Mouse (Mus musculus): ENCODE results near the gene Camsap2. TPM values are rescaled to one million over a fixed set of nuclear protein-coding genes. Genes with fewer than 3 reads are reported as not detected.
A peak's percentile ranks its signal among the peaks of the same experiment; 100 is the strongest.

Gene Camsap2
- polyA plus RNA-seq, 1 experiment from 2014 or later, result 8.6 TPM

DNA sequence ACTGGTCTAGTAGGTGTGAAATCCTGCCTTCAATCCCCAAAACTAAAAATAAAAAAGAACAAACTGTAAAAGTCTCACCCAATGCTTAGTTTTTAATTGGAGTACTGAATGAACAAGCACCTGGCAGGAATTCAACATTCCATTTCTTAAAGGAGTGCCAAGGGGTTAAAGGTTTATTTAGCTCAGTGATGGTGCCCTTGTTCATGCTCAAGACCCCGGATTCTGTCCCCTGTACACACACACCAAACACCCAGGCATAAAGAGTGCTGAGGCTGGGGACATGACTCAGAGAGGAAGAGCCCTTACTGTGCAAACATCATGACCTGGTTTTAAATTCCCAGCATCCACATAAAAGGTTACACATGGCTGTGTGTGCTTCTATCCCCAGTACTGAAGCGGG, 15.5 kb upstream of the Camsap2 start:
- Histone ChIP-seq H3K4me1 (replicated peaks; ENCODE audit: insufficient read depth, low read length) (no peaks in the 10 kb centered on the region), H3K36me3 (ENCODE audit: insufficient read depth, low read length) (no peaks in the 10 kb centered on the region), H3K27me3 (ENCODE audit: insufficient read depth, low read length) (no peaks in the 10 kb centered on the region), H3K9ac (ENCODE audit: low read depth, low read length) (no peak overlapping the region), H3K27ac (no peak overlapping the region), H3K4me3 (replicated peaks; ENCODE audit: low read depth, low read length) (no peak overlapping the region), H3K4me2 (ENCODE audit: low read length) (no peak overlapping the region), H3K9me3 (replicated peaks; ENCODE audit: low read length) (no peaks in the 10 kb centered on the region)
- DNase-seq (ENCODE audit: low spot score) (no peak), ATAC-seq (replicated peaks; ENCODE audit: low FRiP score, low read depth) (no peak)
- no peak for TF ChIP-seq CTCF (IDR thresholded peaks at IDR 0.05; ENCODE audit: low read depth)
- 56% methylated on average over 2 of the region's 2 CpGs for WGBS

DNA sequence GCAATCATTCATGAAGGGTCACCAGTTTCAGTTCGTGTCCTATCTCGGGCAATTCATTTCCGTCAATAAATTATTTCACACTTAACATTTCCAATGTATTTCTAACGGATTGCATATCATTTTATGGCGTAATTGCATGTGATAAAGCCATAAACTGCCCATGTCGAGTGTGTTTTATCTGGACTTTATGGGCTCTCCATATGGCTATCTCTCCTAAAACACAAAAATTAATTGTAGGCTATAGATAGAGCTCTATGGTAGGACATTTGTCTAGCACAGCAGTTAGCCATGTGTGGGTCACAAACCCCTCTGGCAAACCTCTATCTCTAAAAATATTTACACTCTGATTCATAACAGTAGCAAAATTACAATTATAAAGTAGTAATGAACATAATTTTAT, 15.0 kb upstream of the Camsap2 start:
- DNase-seq (ENCODE audit: low spot score) (no peak), ATAC-seq (replicated peaks; ENCODE audit: low FRiP score, low read depth) (no peak)
- no peak overlapping the region for H3K9ac ChIP-seq (ENCODE audit: low read depth, low read length)
- WGBS, result 65% methylated on average over 6 of the region's 6 CpGs
- H3K4me1 ChIP-seq (replicated peaks; ENCODE audit: insufficient read depth, low read length), result no peaks in the 10 kb centered on the region
- TF ChIP-seq CTCF (IDR thresholded peaks at IDR 0.05; ENCODE audit: low read depth), result no peak
- H3K4me2 ChIP-seq (ENCODE audit: low read length), result no peak overlapping the region
- H3K36me3 ChIP-seq (ENCODE audit: insufficient read depth, low read length), result no peaks in the 10 kb centered on the region
- H3K27ac ChIP-seq, result no peak overlapping the region
- H3K27me3 ChIP-seq (ENCODE audit: insufficient read depth, low read length), result no peaks in the 10 kb centered on the region
- no peak overlapping the region for H3K4me3 ChIP-seq (replicated peaks; ENCODE audit: low read depth, low read length)
- no peaks in the 10 kb centered on the region for H3K9me3 ChIP-seq (replicated peaks; ENCODE audit: low read length)

DNA sequence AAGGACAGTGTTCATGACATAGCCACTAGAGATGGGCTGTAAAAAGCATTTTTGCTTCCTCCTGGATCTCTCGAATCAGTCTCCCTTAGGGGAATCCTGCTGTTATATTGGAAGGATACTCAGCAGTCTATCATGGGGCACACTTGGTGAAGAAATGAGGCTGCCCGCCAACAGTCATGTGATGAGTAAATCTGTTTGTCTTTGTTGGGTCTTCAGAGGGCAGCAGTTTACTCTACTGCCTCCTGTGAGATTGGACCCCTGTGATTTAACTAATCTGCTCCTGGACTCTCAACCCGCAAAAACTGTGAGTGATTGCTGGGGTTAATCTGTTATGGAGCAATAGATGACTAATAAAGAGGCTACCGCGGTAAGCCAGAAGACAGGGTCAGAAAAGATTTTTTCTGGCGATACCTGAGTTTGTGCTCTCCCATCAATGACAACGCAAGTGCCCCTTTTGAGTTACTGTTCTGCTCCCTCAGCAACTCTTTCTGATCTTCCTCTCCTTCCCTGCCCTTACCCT, 13.0 kb upstream of the Camsap2 start:
- H3K4me2 ChIP-seq (ENCODE audit: low read length), result no peak overlapping the region
- H3K4me3 ChIP-seq (replicated peaks; ENCODE audit: low read depth, low read length), result no peak overlapping the region
- no peaks in the 10 kb centered on the region for H3K36me3 ChIP-seq (ENCODE audit: insufficient read depth, low read length)
- no peak overlapping the region for H3K27ac ChIP-seq
- no peak overlapping the region for H3K9ac ChIP-seq (ENCODE audit: low read depth, low read length)
- no peaks in the 10 kb centered on the region for H3K4me1 ChIP-seq (replicated peaks; ENCODE audit: insufficient read depth, low read length)
- H3K9me3 ChIP-seq (replicated peaks; ENCODE audit: low read length), result no peaks in the 10 kb centered on the region
- no peak for DNase-seq (ENCODE audit: low spot score)
- no peaks in the 10 kb centered on the region for H3K27me3 ChIP-seq (ENCODE audit: insufficient read depth, low read length)
- no peak for TF ChIP-seq CTCF (IDR thresholded peaks at IDR 0.05; ENCODE audit: low read depth)
- ATAC-seq (replicated peaks; ENCODE audit: low FRiP score, low read depth), result no peak
- WGBS, result 75% methylated on average over 7 of the region's 7 CpGs

DNA sequence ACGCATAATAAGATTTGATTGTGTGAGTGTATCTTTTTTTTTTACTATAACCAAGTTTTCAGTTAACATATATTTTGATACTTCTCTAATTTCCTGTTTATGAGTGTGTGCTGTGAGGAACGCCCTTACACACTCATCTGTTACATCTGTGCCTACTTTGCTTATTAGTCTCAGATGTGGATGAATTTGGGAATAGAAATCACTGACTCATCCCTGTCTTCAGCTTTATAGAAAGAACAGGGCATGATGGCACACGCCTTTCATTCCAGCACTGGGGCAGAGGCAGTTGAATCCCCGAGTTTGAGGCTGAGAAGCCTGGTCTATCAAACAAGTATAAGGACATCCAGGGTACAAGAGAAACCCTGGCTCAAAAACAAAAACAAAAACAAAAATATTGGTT, 9.7 kb upstream of the Camsap2 start:
- ATAC-seq (replicated peaks; ENCODE audit: low FRiP score, low read depth), result no peak
- no peaks in the 10 kb centered on the region for H3K9me3 ChIP-seq (replicated peaks; ENCODE audit: low read length)

DNA sequence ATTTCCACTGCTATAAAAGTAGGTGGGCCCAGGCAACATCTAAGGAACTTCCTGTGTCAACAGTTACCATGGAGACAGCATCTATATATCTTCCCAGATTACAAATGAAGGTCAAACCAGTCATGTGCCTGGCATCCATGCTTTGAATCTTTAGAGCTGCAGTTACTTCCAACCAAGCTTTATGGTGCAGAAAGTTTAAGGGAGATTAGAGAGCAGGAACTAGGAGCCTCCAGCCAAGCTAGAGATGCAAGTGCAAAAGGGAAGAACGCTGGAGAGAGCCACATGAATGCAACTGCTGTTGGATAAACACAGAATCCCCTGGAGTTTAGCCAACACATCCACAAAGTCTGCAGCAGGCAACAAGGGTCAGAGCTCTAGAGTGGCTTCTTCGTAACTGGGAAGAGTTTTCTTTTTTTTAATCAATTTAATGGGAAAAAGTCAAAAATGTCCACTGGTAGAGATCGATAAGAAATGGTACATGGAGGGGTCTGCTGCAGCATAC, 4.8 kb upstream of the Camsap2 start:
- Histone ChIP-seq H3K4me3 (replicated peaks; ENCODE audit: low read depth, low read length) (no peak overlapping the region), H3K9me3 (replicated peaks; ENCODE audit: low read length) (no peaks in the 10 kb centered on the region), H3K27me3 (ENCODE audit: insufficient read depth, low read length) (no peaks in the 10 kb centered on the region), H3K4me2 (ENCODE audit: low read length) (no peak overlapping the region), H3K36me3 (ENCODE audit: insufficient read depth, low read length) (no peaks in the 10 kb centered on the region), H3K27ac (no peak overlapping the region), H3K4me1 (replicated peaks; ENCODE audit: insufficient read depth, low read length) (peaks cover 8% of the 10 kb centered on the region; the same call in 1 of the 2 replicates), H3K9ac (ENCODE audit: low read depth, low read length) (no peak overlapping the region)
- DNase-seq (ENCODE audit: low spot score) (peak; percentile 58), ATAC-seq (replicated peaks; ENCODE audit: low FRiP score, low read depth) (no peak)
- 47% methylated on average over 3 of the region's 3 CpGs for WGBS
- TF ChIP-seq CTCF (IDR thresholded peaks at IDR 0.05; ENCODE audit: low read depth), result no peak

More for the DNA sequence above, 9.7 kb upstream of the Camsap2 start:
- TF ChIP-seq CTCF (IDR thresholded peaks at IDR 0.05; ENCODE audit: low read depth), result no peak
- Histone ChIP-seq H3K27ac (no peak overlapping the region), H3K4me1 (replicated peaks; ENCODE audit: insufficient read depth, low read length) (no peaks in the 10 kb centered on the region), H3K9ac (ENCODE audit: low read depth, low read length) (no peak overlapping the region), H3K4me3 (replicated peaks; ENCODE audit: low read depth, low read length) (no peak overlapping the region), H3K27me3 (ENCODE audit: insufficient read depth, low read length) (no peaks in the 10 kb centered on the region), H3K4me2 (ENCODE audit: low read length) (no peak overlapping the region), H3K36me3 (ENCODE audit: insufficient read depth, low read length) (no peaks in the 10 kb centered on the region)
- 83% methylated on average over 4 of the region's 4 CpGs for WGBS
- no peak for DNase-seq (ENCODE audit: low spot score)

DNA sequence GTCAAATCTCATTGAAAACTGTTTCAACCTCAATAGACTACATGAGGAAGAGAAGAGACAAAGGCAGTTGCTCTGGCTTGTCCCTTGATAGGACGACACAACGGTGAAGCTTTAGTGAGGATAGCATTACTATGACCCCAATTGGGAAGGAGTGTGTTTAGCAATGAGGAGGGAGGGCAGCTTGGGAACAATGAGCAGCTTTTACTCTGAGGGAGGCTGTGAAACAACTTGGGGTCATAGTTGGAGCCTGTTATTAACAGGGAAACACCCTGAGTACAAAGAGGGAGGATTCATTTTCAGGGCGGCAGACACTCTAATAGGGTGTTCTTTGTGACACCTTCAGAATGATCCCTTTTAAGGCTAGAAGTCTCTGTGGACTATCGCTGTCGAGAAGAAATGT, 2.2 kb upstream of the Camsap2 start:
- peaks cover 16% of the 10 kb centered on the region; the same call in 1 of the 2 replicates for H3K4me1 ChIP-seq (replicated peaks; ENCODE audit: insufficient read depth, low read length)

DNA sequence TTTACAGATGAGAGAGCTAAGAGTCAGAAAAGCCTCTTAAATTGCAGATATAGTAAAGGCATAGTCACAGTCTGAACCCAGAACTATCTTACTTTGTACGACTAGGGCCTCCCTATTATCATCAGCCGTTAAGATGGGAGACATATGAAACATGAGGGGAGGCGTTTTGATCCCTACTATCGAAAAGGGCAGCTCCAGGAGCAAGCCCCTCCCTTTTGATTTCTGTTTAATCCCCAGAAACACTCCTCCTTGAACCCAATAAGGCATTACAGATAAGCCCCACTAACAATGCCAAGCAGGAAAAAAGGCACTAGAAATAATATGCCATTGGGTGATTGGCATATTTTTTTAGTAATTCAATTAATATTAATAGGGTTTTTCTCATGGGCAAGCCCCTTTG, 1.2 kb upstream of the Camsap2 start:
- no peak for TF ChIP-seq CTCF (IDR thresholded peaks at IDR 0.05; ENCODE audit: low read depth)
- H3K27me3 ChIP-seq (ENCODE audit: insufficient read depth, low read length), result no peaks in the 10 kb centered on the region
- no peak overlapping the region for H3K27ac ChIP-seq
- no peaks in the 10 kb centered on the region for H3K36me3 ChIP-seq (ENCODE audit: insufficient read depth, low read length)
- no peak for DNase-seq (ENCODE audit: low spot score)
- peaks cover 17% of the 10 kb centered on the region; the same call in 1 of the 2 replicates for H3K4me1 ChIP-seq (replicated peaks; ENCODE audit: insufficient read depth, low read length)
- H3K4me3 ChIP-seq (replicated peaks; ENCODE audit: low read depth, low read length), result no peak overlapping the region
- H3K9me3 ChIP-seq (replicated peaks; ENCODE audit: low read length), result no peaks in the 10 kb centered on the region
- no peak for ATAC-seq (replicated peaks; ENCODE audit: low FRiP score, low read depth)
- H3K4me2 ChIP-seq (ENCODE audit: low read length), result no peak overlapping the region
- WGBS, result 71% methylated on average over 4 of the region's 4 CpGs
- H3K9ac ChIP-seq (ENCODE audit: low read depth, low read length), result no peak overlapping the region

More for the DNA sequence above, 2.2 kb upstream of the Camsap2 start:
- Histone ChIP-seq H3K27ac (no peak overlapping the region), H3K9me3 (replicated peaks; ENCODE audit: low read length) (no peaks in the 10 kb centered on the region), H3K36me3 (ENCODE audit: insufficient read depth, low read length) (no peaks in the 10 kb centered on the region), H3K4me2 (ENCODE audit: low read length) (no peak overlapping the region), H3K27me3 (ENCODE audit: insufficient read depth, low read length) (no peaks in the 10 kb centered on the region), H3K9ac (ENCODE audit: low read depth, low read length) (no peak overlapping the region), H3K4me3 (replicated peaks; ENCODE audit: low read depth, low read length) (no peak overlapping the region)
- DNase-seq (ENCODE audit: low spot score) (no peak), ATAC-seq (replicated peaks; ENCODE audit: low FRiP score, low read depth) (no peak)
- 33% methylated on average over 5 of the region's 5 CpGs for WGBS
- no peak for TF ChIP-seq CTCF (IDR thresholded peaks at IDR 0.05; ENCODE audit: low read depth)
